Mouse (Mus musculus) lung, postnatal 0 days (tissue): ENCODE results near the gene Dennd2a.

Experiments used
- CTCF ChIP-seq: IDR thresholded peaks from 2 replicates; pipeline ENCODE4 v1.5.1; 2016; ENCODE audit warnings: antibody characterized with exemption, mild to moderate bottlenecking
- EP300 ChIP-seq: IDR thresholded peaks from 2 replicates; pipeline ENCODE4 v1.6.1; 2016; ENCODE audit warnings: antibody characterized with exemption, mild to moderate bottlenecking, control low read depth

DNA sequence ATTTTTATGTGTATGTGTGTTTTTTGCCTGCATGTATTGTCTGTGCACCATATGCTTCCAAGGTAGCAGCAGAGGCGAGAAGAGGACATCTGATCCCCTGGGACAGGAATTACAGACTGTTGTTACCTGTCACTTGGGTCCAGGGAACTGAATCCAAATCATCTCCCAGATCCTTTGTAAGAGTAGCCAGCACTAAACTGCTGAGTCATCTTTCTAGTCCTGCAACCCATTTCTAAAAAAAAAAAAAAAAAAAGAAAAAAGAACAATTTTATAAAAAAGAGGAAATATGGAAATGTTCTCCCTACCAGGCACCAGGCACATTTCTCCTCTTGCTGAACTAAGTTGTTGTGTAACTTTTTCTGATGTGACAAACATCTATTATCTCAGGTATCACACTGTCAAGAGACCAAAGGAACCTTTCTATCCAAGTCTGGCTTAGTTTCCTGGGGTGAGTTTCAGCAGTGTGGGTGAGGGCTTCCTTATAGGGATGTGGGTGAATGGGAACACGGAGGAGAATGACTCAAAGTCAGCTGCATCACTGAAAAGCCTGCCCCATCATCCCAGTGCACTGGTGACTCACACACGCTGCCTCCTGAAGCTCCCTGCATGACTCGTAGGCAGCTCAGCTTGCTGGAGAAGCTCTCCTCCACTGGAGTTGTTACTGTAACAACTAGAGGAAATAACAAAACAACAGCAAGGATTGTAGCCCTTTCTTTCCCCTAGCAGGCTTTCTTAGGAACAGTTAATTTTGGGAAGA is 110.1 kb downstream of the Dennd2a start:
- TF ChIP-seq CTCF = no peak
- TF ChIP-seq EP300 = no peak
